Mouse (Mus musculus) cerebellum, adult 2 months (tissue): ENCODE results near the gene Son. TPM values are rescaled to one million over a fixed set of nuclear protein-coding genes. Genes with fewer than 3 reads are reported as not detected.

ENCODE experiments used
- DNase-seq, 2 experiments: peaks; one replicate each; pipeline ENCODE4 v3.0.0; 2021
- H3K27ac ChIP-seq: fragments of 200-500 bp; 2 replicates; pipeline ENCODE4 v1.5.1; 2012; ENCODE audit warnings: low read length, control low read depth, inconsistent platforms; ENCODE audit not compliant: insufficient read depth
- H3K27me3 ChIP-seq: fragments of 200-500 bp; 2 replicates; pipeline ENCODE4 v1.6.1; 2012; ENCODE audit warnings: inconsistent platforms, mild to moderate bottlenecking, low read length, moderate library complexity; ENCODE audit not compliant: control insufficient read depth, insufficient read depth
- H3K4me1 ChIP-seq: fragments of 200-500 bp; 2 replicates; pipeline ENCODE4 v1.6.1; 2011; ENCODE audit warnings: low read length; ENCODE audit not compliant: control insufficient read depth, insufficient read depth
- H3K4me3 ChIP-seq: fragments of 200-500 bp; replicated peaks from 2 replicates; pipeline ENCODE3; 2011; ENCODE audit warnings: mild to moderate bottlenecking, low read depth, low read length, control low read depth; ENCODE audit not compliant: insufficient read depth
- CTCF ChIP-seq: fragments of 200-500 bp; IDR thresholded peaks from 2 replicates; pipeline ENCODE4 v1.5.1; 2011; ENCODE audit warnings: low read depth, mild to moderate bottlenecking, control low read depth, low read length, moderate library complexity, borderline replicate concordance; ENCODE audit not compliant: insufficient read depth
- POLR2A ChIP-seq: fragments of 200-500 bp; IDR thresholded peaks from 2 replicates; pipeline ENCODE4 v1.6.1; 2011; ENCODE audit warnings: low read length, control low read depth, borderline replicate concordance; ENCODE audit not compliant: insufficient read depth
- WGBS: fragments of 180-500 bp; shearing (Covaris S2); methylation state at CpG from one replicate; pipeline ENCODE4 v1.1.7; 2018; 5-methylcytosine and 5-hydroxymethylcytosine counted together
- polyA plus RNA-seq: library from polyadenylated mRNA; depleted of rRNA; stranded (reverse); fragments of >200 nt; gene quantifications from 2 replicates; pipeline ENCODE4 v1.2.3, GENCODE M21; 2012

Gene Son
- polyA plus RNA-seq, 1 experiment, result 358 TPM

DNA sequence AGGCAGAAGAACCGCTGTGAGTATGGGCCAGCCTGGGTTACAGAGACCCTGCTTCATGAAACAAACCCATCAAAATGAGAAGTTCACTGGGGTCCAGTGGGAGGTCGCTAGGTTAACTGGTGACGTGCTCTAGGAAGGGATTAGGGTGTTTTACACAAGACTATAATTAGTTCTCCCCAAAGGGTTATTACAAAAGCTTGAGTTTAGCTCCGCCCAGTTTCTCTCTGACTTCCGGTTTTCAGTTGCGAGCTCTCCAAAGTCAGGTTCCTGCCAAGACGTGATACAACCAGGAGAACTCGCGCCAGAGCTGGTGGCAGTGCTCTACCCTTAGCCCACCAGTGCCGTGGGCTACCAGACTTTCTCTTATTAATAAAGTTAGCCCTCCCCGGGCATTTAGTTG lies 36.1 kb upstream of the Son start:
- no peak overlapping the region for H3K27ac ChIP-seq
- no peak for DNase-seq
- 58% methylated on average over 11 of the region's 11 CpGs for WGBS
- H3K4me3 ChIP-seq, result no peak overlapping the region
- no peaks in the 10 kb centered on the region for H3K27me3 ChIP-seq
- H3K4me1 ChIP-seq, result no peaks in the 10 kb centered on the region
- TF ChIP-seq POLR2A (no peak), CTCF (no peak)

DNA sequence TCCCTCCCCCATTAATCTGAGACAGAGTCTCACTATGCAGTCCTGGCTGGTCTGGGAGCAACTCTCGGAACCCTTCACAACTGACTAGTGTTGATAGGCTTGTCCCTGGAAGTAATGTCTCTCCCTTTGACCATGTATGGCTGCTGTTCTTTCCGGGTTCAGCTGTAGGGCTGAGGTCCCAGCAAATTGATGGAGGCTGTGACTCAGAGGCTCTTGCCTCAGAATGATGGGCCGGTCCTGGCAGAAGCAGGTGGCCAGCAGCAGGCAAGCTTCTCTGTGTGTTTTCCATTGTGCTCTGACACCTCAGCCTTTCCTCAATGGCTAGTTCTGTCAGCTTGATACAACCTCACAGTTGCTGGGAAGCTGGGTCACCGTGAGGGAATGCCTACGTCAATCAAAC lies 34.8 kb upstream of the Son start:
- WGBS, result 82% methylated on average over 5 of the region's 5 CpGs
- no peaks in the 10 kb centered on the region for H3K4me1 ChIP-seq
- no peaks in the 10 kb centered on the region for H3K27me3 ChIP-seq
- DNase-seq, result no peak
- TF ChIP-seq POLR2A (no peak), CTCF (no peak)
- H3K4me3 ChIP-seq, result no peak overlapping the region
- no peak overlapping the region for H3K27ac ChIP-seq

DNA sequence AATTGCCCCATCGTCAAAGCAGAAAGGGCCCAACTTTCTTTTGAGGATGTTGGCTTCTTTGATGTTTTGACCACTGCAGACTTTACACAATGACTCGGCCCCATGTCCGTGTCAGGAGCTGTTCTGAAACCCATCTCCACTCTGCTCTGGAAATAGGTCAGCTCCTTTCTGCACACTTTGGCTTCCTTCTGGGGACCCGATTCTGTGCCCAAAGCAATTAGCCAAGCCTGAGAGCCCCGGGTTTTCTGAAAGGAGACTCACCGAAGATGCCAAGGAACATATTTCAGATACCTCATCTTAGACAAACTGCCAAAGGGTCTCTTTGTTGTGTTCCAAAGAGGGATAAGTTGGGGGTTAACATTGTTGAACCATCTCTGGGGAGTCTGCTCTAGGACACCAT lies 32.8 kb upstream of the Son start:
- no peak for TF ChIP-seq CTCF
- TF ChIP-seq POLR2A, result no peak
- 26% methylated on average over 6 of the region's 6 CpGs for WGBS
- no peaks in the 10 kb centered on the region for H3K27me3 ChIP-seq
- no peak overlapping the region for H3K4me3 ChIP-seq
- no peak overlapping the region for H3K27ac ChIP-seq
- H3K4me1 ChIP-seq, result no peaks in the 10 kb centered on the region
- DNase-seq, result no peak

DNA sequence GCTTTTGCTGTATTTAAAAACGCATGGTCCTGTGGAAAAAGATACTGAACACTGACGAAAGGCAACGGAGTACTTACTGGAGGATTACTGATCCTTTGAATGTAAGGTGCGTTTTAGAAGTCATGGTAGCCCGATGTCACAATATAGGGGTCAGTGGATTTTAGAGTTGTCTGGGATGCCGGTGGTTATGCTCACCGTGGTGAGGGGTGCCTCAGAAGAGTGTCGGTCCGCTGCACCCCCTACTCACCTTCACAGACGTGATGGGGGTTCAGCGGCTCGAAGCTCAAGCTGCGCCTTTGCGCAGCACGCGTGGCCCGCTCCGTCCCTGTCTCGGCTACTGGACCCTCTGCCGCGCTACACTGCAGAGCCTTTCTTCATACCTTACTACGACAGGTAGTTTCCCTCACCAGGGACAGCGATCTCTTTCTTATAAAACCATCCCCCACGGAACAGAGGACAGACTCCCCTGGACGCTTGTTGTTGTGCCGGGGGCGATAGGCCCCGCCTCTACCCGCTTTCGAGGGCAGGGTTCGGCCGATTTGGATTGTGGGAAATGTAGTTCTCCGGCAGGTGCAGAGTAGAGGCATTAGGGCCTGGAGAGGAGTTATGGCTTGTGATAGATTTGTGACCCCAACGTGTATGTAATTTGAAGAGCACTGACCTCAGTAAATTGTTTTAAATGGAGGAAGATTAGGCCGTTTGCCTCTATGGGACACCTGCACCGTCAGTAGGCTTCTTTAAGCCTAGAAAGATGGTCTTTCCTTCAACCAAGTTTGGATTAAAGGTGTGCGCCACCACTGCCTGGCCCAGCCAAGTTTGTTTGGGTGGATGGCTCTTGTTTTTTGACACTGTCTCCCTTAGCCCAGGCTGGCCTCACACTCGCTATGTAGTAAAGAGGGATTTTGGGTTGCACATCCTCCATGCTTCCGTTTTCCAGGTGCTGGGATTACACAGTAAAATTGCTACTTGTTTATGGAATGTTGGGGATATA lies 28.5 kb upstream of the Son start, which contains the start of gene Dnajc28:
Gene Dnajc28 (minus strand): TSS at position 516 of the 991 bp plus-strand sequence.
- Histone ChIP-seq H3K4me3 (peak within 1 kb of the TSS; percentile 93), H3K27me3 (no peaks in the 10 kb centered on the region), H3K4me1 (no peaks in the 10 kb centered on the region), H3K27ac (peak within 1 kb of the TSS; percentile 72)
- peak; percentile 88 to 89 for DNase-seq
- TF ChIP-seq POLR2A (peak; percentile 97; the same call in 1 of the 2 replicates), CTCF (no peak)
- 11% methylated on average over 39 of the region's 39 CpGs for WGBS

DNA sequence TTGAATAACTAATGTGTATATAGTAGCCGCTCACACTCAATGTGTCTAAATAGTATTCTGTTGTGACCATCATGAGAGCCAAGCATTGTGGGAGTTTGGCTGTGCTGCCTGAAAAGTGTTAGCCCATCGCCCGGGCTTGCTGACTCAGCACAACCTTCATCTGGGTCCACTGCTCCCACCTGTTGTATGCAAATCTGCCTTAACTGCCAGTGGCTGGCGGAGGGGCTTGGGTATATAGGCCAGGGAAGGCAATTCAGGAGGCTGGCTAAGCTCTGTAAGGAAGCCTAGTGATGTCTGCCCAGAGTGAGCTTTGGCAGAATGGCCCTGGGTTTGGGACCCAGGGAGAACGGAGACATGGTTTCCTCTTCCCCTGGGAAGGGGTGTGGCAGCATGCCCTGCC lies 27.1 kb upstream of the Son start:
- WGBS, result 80% methylated on average over 5 of the region's 5 CpGs
- Histone ChIP-seq H3K27ac (no peak overlapping the region), H3K27me3 (no peaks in the 10 kb centered on the region), H3K4me1 (no peaks in the 10 kb centered on the region), H3K4me3 (no peak overlapping the region)
- no peak for DNase-seq
- no peak for TF ChIP-seq CTCF
- no peak for TF ChIP-seq POLR2A

DNA sequence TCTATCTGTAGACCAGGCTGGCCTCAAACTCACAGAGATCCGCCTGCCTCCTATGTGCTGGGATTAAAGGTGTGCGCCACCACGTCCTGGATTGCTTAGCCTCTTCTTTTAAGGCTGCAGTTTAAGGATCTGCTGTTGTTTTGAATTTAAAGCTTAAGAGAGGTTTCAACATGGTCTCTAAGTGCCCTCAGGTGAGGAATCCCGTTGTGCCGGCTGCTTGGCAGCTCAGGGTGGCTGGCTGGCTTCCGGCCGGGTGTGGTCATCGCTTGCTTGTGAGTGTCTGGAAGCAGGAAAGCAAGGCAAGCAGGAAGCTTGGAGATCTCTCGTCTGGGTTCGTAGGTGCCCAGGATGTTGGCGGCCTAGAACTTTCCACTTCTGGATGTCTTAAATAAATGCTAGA lies 26.3 kb upstream of the Son start:
- 88% methylated on average over 11 of the region's 11 CpGs for WGBS
- no peak overlapping the region for H3K4me3 ChIP-seq
- H3K27me3 ChIP-seq, result no peaks in the 10 kb centered on the region
- no peak overlapping the region for H3K27ac ChIP-seq
- no peak for TF ChIP-seq POLR2A
- TF ChIP-seq CTCF, result no peak
- no peaks in the 10 kb centered on the region for H3K4me1 ChIP-seq
- no peak for DNase-seq

DNA sequence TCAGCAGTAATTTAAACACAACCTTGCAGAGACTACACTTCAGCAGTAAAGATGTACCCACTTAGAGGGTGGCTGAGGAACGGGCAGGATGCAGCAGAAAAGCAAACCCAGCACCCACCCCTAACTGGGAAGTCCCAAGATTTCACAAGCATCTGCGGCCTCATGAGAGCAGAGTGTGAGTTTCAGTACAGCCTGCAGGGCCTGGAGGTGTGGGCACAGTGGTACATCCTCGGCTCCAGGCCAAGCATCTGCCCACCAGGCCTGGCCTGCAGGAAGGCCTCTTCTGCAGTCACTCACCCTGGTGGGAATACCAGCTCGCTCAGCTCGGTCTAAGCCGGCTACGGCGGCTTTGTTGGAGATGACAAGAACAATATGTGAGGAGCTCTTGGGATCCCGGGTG lies 24.2 kb upstream of the Son start:
- 92% methylated on average over 9 of the region's 9 CpGs for WGBS
- Histone ChIP-seq H3K27ac (no peak overlapping the region), H3K27me3 (no peaks in the 10 kb centered on the region), H3K4me3 (no peak overlapping the region), H3K4me1 (no peaks in the 10 kb centered on the region)
- DNase-seq, result no peak
- no peak for TF ChIP-seq CTCF

DNA sequence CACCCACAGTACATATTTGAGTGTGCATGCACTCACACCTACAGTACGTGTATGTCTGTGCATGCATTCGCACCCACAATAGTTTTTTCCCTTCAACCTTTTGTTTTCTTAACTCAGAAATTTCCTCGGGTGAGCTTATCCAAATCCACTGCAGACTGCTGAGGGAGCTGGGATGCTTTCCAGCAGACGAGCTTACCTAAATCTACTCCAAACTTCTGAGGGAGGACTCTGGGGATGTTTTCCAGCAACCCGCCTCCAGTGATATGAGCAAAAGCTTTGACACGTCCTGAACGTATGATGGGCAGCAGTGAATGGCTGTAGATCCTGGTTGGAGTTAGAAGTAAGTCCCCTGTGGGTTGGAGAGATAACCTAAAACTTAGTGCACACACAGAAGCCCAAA lies 19.5 kb upstream of the Son start:
- TF ChIP-seq POLR2A, result no peak
- TF ChIP-seq CTCF, result no peak
- no peaks in the 10 kb centered on the region for H3K4me1 ChIP-seq
- DNase-seq, result no peak
- no peak overlapping the region for H3K27ac ChIP-seq
- H3K27me3 ChIP-seq, result no peaks in the 10 kb centered on the region
- WGBS, result 79% methylated on average over 7 of the region's 7 CpGs
- H3K4me3 ChIP-seq, result no peak overlapping the region
